Mouse (Mus musculus): ENCODE measurements around the gene Wnk2.

Gene Wnk2

DNA sequence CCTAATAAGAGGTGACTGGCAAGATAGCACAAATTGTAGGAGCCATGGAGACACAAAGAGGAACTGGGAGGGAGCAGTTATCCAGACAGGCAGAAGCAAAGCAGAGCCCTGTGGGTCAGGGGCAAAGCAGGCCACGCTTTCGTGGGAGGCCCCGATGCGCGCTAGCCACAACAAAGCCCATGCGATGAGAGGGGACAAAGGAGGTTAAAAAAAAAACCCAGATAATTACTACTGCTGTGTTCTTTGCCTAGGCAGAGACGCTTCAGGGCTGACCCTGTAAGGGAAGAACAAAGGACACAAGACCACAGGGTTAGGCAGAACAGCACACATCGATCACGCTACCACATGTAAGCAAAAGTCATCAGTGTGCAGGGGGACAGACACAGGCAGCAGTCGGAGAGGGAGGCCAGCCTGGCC is 103.7 kb downstream of the Wnk2 start:
- WGBS = 77% methylated on average over 10 of the region's 10 CpGs

- 93% methylated on average over 15 of the region's 15 CpGs for WGBS
Measured at GRCm38 (mm10) chr13:49042371-49042770, 105.4 kb downstream of the Wnk2 start.

- 59% methylated on average over 7 of the region's 7 CpGs for WGBS
Measured at GRCm38 (mm10) chr13:49036928-49037574, 110.8 kb downstream of the Wnk2 start.

DNA sequence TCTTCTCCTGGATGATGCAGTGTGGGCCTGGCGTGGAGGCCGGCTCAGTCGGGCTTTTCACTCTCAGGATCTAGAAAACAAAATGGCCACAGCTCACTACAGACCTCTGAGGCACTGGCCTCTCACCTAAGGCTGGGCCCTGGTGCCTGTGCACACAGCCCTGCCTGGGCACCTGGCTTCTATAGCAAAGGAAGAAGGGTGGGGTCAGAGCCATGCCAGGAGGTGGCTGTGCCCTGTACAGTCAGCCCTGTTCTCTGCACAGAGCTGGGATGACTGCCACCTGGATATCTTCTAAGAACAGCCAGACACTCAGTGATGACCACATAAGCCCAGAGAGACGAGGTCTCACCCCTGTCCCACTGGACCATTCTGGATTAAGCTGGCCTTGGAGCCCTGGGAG is 111.4 kb downstream of the Wnk2 start:
- 95% methylated on average over 4 of the region's 4 CpGs for WGBS

DNA sequence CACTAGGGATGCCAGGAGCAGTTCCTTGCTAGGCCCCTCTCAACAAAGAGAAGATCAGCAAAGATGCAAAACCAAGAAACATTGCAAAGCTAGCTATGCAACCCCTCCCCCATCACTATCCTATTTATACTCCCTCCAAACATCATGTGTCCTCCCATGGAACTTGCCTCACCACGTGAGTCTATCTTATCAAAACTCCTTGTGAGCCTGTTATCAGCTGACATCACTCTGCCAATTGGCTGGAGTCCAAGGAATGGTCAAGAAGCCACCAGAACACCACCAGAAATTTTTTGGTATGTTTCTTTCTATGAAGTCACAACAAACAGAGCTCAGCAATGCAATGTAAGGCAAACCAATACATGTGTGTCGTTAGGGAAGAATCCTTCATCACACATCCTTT is 116.8 kb downstream of the Wnk2 start:
- whole genome bisulfite sequencing = 83% methylated on average over 2 of the region's 2 CpGs

GRCm38 (mm10) chr13:49028757-49029539 is 118.9 kb downstream of the Wnk2 start:
- 34% methylated on average over 8 of the region's 8 CpGs for WGBS

GRCm38 (mm10) chr13:49027057-49027456 is 120.8 kb downstream of the Wnk2 start:
- 84% methylated on average over 8 of the region's 8 CpGs for WGBS

DNA sequence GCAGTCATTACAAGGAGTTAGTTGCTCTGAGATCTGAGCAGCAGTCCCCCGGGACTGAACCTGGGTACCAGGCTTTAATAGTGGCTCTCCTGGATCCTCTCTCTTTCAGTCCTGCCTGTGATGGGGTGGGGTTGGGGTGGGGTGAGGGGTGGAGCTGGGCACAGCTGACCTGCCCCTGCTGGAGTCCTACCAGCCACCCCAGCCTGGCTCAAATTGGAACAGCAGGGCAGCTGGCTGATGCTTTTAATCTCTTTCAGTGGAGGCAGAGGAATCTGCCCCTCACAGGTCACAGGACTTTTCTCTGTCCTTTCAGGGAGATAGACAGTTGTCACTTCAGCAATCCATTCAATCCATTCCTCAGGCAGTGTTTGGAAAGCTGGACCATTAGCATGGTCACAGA is 122.3 kb downstream of the Wnk2 start:
- 42% methylated on average over 1 of the region's 1 CpGs for WGBS

- 21% methylated on average over 12 of the region's 12 CpGs for WGBS
Measured at GRCm38 (mm10) chr13:49024763-49025162, 123.1 kb downstream of the Wnk2 start.

GRCm38 (mm10) chr13:49021693-49022092 is 126.1 kb downstream of the Wnk2 start:
- 75% methylated on average over 3 of the region's 3 CpGs for WGBS

GRCm38 (mm10) chr13:49020152-49020551 is 127.7 kb downstream of the Wnk2 start:
- WGBS = 71% methylated on average over 5 of the region's 5 CpGs

DNA sequence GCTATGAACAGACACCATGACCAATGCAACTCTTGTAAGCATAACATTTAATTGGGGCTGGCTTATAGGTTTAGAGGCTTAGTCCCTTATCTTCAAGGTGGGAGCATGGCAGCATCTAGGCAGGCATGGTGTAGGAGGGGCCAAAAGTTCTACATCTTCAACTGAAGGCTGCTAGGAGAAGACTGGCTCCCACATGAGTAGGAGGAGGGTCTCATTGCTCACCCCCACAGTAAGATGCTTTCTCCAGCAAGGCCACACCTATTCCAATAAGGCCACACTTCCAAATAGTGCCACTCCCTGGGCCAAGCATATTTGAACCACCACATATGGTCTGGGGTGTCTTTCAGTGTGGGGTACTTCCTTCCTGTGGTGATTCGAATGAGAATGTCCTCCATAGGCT is 130.4 kb downstream of the Wnk2 start:
- 100% methylated on average over 1 of the region's 1 CpGs for WGBS

DNA sequence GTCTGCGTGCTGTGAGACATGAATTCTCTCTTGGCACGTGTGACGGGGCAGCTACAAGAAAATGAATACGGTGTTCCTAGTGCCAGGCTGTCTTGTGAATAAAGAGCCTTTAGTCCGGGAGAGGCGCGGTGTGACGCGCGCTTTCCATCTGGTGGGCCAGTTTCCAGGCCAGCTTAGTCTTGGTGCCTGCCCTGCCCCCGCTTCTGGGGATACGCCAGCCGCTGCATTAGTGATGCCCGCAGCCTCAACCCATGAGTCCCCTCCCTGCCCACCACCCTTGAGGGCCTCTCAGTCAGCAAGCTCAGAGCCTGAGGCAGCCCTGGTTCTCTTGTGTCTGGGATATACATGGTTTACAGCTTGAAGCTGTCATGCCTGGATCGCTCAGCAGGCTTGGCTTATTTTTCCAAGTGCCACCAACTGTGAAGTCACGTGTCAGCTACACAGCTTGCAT is 131.5 kb downstream of the Wnk2 start:
- 3% methylated on average over 16 of the region's 16 CpGs for WGBS

- 15% methylated on average over 30 of the region's 30 CpGs for WGBS
Measured at GRCm38 (mm10) chr13:49015366-49016306, 132.2 kb downstream of the Wnk2 start.

GRCm38 (mm10) chr13:49013206-49013794 is 134.5 kb downstream of the Wnk2 start:
- 67% methylated on average over 5 of the region's 5 CpGs for WGBS

GRCm38 (mm10) chr13:49001691-49002090 is 146.1 kb downstream of the Wnk2 start:
- 34% methylated on average over 3 of the region's 3 CpGs for WGBS

- 15% methylated on average over 6 of the region's 6 CpGs for WGBS
Measured at GRCm38 (mm10) chr13:48998591-48998990, 149.2 kb downstream of the Wnk2 start.

- WGBS = 45% methylated on average over 4 of the region's 4 CpGs
Measured at GRCm38 (mm10) chr13:48996731-48997130, 151.1 kb downstream of the Wnk2 start.

DNA sequence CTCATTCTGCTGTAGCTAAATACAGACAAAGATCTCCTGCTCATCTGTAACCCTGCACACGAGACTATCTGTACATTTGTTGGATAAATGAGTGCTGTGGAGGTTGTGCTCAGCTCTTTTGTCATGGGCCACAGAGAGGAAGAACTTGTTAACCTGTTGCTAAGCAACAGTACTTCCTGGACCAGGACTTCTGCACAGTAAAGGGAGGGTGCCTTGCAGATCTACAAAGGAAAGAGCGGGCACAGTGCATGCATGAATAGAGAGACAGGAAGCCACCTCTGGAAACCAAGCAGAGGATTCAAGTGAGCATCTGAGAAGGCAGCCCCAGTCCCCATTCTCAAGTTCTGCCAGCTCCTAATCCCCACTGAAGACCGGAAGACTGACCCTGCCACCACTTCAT is 152.9 kb downstream of the Wnk2 start:
- WGBS = 34% methylated on average over 3 of the region's 3 CpGs

GRCm38 (mm10) chr13:48990138-48990537 is 157.7 kb downstream of the Wnk2 start:
- WGBS = 90% methylated on average over 2 of the region's 2 CpGs

Data from cerebral cortex, adult 2 months (tissue).